Mouse (Mus musculus) intestine, embryonic 15.5 days (tissue): Measurements from ENCODE around the gene Npy5r. TPM values are rescaled to one million over a fixed set of nuclear protein-coding genes. Genes with fewer than 3 reads are reported as not detected.

ENCODE experiments used
- ATAC-seq: fragments of 200-750 bp; cut with Nextera tagmentation; 2 replicates; pipeline ENCODE4 v1.8.0; 2017; ENCODE audit warnings: moderate TSS enrichment, moderate library complexity
- H3K27ac ChIP-seq: fragments of 300-500 bp; sonication (generic); 2 replicates; pipeline ENCODE4 v1.5.1; 2015; ENCODE audit warnings: mild to moderate bottlenecking, inconsistent platforms
- H3K27me3 ChIP-seq: fragments of 300-500 bp; sonication (generic); replicated peaks from 2 replicates; pipeline ENCODE4 v1.6.1; 2015; ENCODE audit warnings: inconsistent platforms
- H3K36me3 ChIP-seq: fragments of 300-500 bp; sonication (generic); 2 replicates; pipeline ENCODE4 v1.6.1; 2015; ENCODE audit warnings: inconsistent platforms
- H3K4me1 ChIP-seq: fragments of 300-500 bp; sonication (generic); replicated peaks from 2 replicates; pipeline ENCODE4 v1.6.1; 2015; ENCODE audit warnings: inconsistent platforms
- H3K4me2 ChIP-seq: fragments of 300-500 bp; sonication (generic); replicated peaks from 2 replicates; pipeline ENCODE4 v1.6.1; 2015; ENCODE audit warnings: mild to moderate bottlenecking, inconsistent platforms
- H3K4me3 ChIP-seq: fragments of 300-500 bp; sonication (generic); replicated peaks from 2 replicates; pipeline ENCODE4 v1.5.1; 2015; ENCODE audit warnings: inconsistent platforms
- H3K9ac ChIP-seq: fragments of 300-500 bp; sonication (generic); 2 replicates; pipeline ENCODE4 v1.6.1; 2015; ENCODE audit warnings: inconsistent platforms
- H3K9me3 ChIP-seq: fragments of 300-500 bp; sonication (generic); 2 replicates; pipeline ENCODE4 v1.6.1; 2016; ENCODE audit warnings: inconsistent platforms
- WGBS: fragments of 180-500 bp; shearing (Covaris S2); methylation state at CpG from one replicate; pipeline ENCODE4 v1.1.7; 2015; 5-methylcytosine and 5-hydroxymethylcytosine counted together
- polyA plus RNA-seq: library from polyadenylated mRNA; unstranded; fragments of >200 nt; fragmentation: Nextera tagmentation; extraction: Ambion mirVana; gene quantifications from 2 replicates; pipeline ENCODE4 v1.2.1, GENCODE M21; 2015

Gene Npy5r
- polyA plus RNA-seq = not detected in 2 replicates

DNA sequence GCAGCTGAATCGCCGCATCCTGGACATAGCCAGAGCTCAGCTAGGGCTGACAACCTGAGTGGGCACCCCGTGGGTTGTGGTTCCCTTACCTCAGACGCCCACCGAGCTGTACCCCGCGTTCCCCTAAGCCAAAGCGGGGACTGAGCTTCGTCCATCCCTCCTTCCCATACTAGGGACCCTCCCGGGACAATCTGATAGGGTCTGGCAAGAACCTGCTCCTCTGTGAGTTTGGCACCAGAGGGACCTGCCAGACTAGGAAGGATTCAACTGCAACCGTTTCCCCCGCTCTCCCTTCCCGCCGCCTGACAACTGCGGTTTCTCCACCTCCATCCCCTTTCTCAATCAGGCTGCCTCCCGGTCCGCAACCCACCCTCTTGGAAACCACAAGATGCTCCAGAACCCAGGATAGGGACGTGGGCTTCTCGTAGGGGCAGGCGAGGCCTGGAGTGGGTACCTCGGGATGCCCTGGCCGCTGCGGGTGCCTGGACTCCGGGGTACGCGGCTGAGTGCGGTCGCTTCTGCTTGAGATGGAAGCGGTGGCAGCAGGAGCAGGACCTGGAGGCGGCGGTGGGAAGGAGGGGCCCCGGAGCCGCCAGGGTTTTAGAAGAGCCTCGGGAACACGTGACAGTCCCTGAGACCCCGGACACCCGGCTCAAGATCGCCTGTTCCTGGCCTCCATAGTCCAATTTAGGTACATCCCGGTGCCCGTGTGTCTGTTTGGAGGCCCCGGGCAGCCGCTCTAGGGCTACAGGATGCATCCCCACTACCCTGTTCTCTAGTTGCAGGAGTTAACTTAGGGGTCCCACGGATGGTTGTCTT is at the start of gene Npy5r:
Gene Npy5r (minus strand): TSS at position 618 of the 819 bp plus-strand sequence.
- Histone ChIP-seq H3K27me3 (peaks cover 9% of the 10 kb centered on the region), H3K9ac (no peak within 1 kb of the TSS; the same call in 1 of the 2 replicates), H3K4me2 (peak within 1 kb of the TSS; percentile 87), H3K4me3 (peak within 1 kb of the TSS; percentile 38), H3K9me3 (no peaks in the 10 kb centered on the region), H3K36me3 (no peaks in the 10 kb centered on the region), H3K27ac (no peak within 1 kb of the TSS), H3K4me1 (no peaks in the 10 kb centered on the region)
- 1% methylated on average over 43 of the region's 43 CpGs for WGBS
- ATAC-seq = 0 out of 2 replicates have a peak, but pooled peaks have one; percentile 47

DNA sequence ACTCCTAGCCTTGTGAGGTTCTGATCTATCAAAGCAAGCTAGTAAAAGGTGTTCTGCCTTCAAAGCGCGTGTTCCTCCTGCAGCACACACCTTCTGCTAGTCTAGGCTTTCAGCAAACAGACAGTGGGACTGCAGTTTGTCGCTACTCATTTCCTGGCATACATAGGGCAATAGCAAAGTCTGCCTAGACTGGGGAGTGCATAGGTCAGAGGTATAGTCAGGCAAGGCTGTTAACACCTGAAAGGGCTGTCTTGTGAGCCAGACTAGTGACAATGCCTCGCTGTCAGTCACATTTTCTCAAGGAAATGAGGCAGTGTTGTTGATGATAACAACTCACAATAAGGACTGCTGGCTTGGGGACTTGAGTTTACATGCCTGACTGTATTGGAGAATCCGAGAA is 44.0 kb upstream of the Npy5r start:
- WGBS = 49% methylated on average over 5 of the region's 5 CpGs
- H3K4me2 ChIP-seq = no peak overlapping the region
- H3K36me3 ChIP-seq = no peaks in the 10 kb centered on the region
- no peaks in the 10 kb centered on the region for H3K9me3 ChIP-seq
- no peak overlapping the region for H3K27ac ChIP-seq
- ATAC-seq = peak; percentile 39; the same call in 1 of the 2 replicates
- H3K4me1 ChIP-seq = no peaks in the 10 kb centered on the region
- H3K27me3 ChIP-seq = no peaks in the 10 kb centered on the region
- H3K9ac ChIP-seq = no peak overlapping the region
- no peak overlapping the region for H3K4me3 ChIP-seq

DNA sequence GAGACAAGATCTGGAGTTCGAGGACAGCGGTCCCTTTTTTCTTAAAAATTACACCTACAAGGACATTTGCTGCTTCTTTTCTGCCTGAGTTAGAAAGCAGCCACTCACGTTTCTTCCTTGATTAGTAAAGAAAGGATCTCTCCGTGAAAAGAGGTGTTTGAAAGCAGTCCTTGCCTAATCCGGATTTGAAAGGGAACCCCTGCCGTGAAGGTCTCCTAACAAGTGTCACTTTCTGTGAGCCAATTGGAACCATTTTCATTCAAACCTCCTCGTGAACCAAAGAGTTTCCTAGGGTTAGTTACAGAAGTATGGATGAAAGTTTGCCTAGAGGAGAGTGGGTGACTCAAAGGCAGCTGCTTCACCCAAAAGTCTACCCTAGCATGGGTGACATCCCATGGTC is 41.5 kb upstream of the Npy5r start:
- no peaks in the 10 kb centered on the region for H3K4me1 ChIP-seq
- no peaks in the 10 kb centered on the region for H3K27me3 ChIP-seq
- WGBS = 41% methylated on average over 7 of the region's 7 CpGs
- ATAC-seq = no peak
- H3K9ac ChIP-seq = no peak overlapping the region
- no peak overlapping the region for H3K4me2 ChIP-seq
- no peaks in the 10 kb centered on the region for H3K9me3 ChIP-seq
- no peaks in the 10 kb centered on the region for H3K36me3 ChIP-seq
- H3K27ac ChIP-seq = no peak overlapping the region
- no peak overlapping the region for H3K4me3 ChIP-seq

DNA sequence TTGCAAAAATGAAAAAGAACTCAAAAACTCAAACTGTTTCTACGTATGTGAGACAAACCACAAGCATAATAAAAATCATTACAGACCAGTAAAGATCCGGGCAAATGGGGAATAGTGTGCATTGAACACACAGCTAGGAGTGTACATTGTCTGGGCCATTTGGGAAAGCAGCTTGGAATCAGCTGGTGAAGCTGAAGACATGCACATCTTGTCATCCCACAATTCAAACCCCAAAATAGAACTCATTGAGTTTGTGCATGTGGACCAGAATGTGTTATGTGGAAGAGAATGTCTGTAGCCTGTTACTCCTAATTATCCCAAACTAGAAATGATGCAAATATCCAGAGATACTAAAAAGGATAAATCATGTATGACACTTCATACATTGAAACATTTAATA is 34.9 kb upstream of the Npy5r start:
- no peak for ATAC-seq
- Histone ChIP-seq H3K4me2 (no peak overlapping the region), H3K4me3 (no peak overlapping the region), H3K27ac (no peak overlapping the region), H3K27me3 (no peaks in the 10 kb centered on the region), H3K4me1 (no peaks in the 10 kb centered on the region), H3K36me3 (no peaks in the 10 kb centered on the region), H3K9ac (no peak overlapping the region), H3K9me3 (no peaks in the 10 kb centered on the region)
- 79% methylated on average over 2 of the region's 2 CpGs for WGBS

DNA sequence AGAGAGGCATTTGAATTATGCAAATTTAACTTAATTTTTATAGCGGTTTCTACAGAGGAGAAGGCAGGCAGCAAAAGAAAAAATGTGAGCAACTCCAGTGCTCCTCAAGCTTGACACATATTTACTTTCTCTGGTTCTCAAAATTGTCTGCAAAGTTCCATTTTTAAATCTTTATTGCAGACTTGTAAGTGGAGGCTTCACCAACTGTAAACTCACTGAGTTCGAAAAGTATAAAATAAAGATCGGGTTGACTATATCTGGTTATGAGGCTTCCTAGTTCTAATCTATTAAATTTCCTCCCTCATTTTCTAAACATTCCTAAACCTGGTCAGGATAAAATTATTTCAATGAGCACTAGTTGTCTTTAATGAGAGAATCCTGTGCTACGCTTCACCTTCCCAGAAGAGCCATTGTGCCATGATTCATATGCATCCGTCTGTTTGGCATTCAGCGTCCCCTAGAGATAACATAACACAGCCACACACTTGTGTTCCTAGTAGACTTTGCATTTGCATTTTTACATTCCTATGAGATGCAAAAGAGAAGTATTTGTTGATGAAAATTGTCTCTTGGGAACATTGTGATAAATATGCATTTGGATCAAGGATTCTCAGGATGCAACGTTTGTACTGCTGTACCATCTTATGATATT is 26.5 kb upstream of the Npy5r start:
- Histone ChIP-seq H3K4me3 (no peak overlapping the region), H3K4me2 (no peak overlapping the region), H3K27ac (no peak overlapping the region), H3K9ac (no peak overlapping the region), H3K4me1 (no peaks in the 10 kb centered on the region), H3K9me3 (no peaks in the 10 kb centered on the region), H3K36me3 (no peaks in the 10 kb centered on the region), H3K27me3 (no peaks in the 10 kb centered on the region)
- no peak for ATAC-seq
- 77% methylated on average over 7 of the region's 7 CpGs for WGBS

DNA sequence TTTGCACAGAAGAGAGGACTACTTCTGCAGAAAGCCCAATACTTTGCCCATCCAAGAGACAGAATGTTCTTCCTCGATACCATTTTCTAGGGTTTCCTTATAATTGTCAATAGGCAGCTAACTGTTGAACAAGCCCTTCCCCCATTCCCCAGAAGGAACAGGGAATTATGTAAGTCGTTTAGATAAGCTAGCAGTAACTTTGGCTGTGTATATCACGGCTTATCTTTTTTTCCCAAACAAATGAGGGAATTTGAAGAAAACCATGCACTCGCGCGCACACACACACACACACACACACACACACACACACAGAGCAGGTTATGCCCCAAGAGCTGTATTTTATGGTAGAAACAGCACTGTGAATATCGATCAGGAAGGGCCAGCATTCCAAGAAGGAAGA is 10.9 kb upstream of the Npy5r start:
- no peaks in the 10 kb centered on the region for H3K36me3 ChIP-seq
- H3K27ac ChIP-seq = no peak overlapping the region
- peaks cover 2% of the 10 kb centered on the region; the same call in 1 of the 2 replicates for H3K4me1 ChIP-seq
- no peak overlapping the region for H3K9ac ChIP-seq
- WGBS = 15% methylated on average over 7 of the region's 7 CpGs
- no peaks in the 10 kb centered on the region for H3K9me3 ChIP-seq
- peak; percentile 73; the same call in 1 of the 2 replicates for ATAC-seq
- no peak overlapping the region for H3K4me3 ChIP-seq
- 0 out of 2 replicates have a peak overlapping the region, but pooled peaks have one; percentile 4 for H3K4me2 ChIP-seq
- H3K27me3 ChIP-seq = peaks cover 14% of the 10 kb centered on the region; the same call in 1 of the 2 replicates

DNA sequence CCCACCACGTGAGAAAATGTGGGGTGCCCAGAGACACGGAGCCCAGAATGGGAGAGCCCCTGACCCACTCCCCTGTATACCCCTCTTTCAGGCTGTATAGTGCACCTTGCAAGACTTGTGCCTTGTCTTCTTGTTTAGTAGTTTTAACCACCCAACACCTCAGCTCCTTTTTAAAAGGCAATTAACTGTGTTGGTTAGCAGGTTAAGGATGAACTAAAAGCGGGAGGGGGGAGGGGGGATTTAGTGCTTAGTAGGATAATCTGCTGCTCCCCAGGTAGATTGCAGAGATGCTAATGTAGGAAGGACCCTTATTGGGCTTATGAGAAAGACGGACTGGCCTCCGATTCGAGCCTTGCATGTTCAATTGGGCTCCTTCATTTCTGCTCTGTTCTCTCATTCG is 10.1 kb upstream of the Npy5r start:
- peaks cover 14% of the 10 kb centered on the region; the same call in 1 of the 2 replicates for H3K27me3 ChIP-seq
- no peaks in the 10 kb centered on the region for H3K9me3 ChIP-seq
- no peak overlapping the region for H3K27ac ChIP-seq
- H3K4me1 ChIP-seq = peaks cover 2% of the 10 kb centered on the region; the same call in 1 of the 2 replicates
- peak overlapping the region; percentile 33 for H3K4me3 ChIP-seq
- H3K36me3 ChIP-seq = no peaks in the 10 kb centered on the region
- H3K4me2 ChIP-seq = peak overlapping the region; percentile 70
- H3K9ac ChIP-seq = no peak overlapping the region
- ATAC-seq = no peak
- 8% methylated on average over 7 of the region's 7 CpGs for WGBS

DNA sequence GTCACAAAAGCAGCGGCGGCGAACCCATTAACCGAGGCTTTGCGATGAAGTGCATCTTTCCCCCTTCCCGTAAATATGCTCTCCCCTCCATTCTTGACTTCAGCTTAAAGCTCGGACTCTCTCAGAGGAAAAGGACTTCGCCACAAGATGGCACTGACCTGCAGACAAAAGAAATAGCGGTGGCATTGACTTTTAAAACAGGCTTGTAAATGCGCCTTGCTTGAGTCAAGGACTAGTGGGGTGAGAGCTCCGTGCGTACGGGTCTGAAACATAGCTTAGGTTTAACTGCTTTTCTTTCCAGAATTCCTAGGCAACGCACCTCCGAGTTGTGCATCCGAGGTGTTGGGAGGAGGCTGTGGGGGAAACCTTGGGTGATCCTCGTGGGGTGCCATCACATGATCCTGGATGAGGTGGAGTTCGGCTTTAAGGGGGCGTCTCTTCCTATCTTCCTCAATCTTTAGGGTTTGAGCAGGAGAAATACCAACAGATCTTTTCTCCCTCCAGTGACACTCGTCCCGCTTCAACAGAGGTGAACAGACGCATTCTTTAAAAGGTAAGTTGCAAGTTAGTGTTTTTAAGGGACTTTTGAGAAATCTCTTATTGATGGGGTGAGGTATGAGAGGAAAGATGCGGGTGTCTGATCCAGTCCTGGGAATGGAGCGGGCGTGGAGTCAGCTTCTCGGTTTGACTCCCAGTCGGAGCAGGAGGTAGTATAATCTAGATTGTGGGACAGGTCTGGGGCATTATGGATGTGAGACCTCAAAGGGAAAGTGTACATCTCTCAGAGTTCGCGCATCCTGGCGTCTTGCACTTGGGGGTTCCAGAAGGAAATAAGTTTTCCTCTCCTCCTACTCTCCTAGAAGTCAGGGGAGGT is 9.3 kb upstream of the Npy5r start, which contains the start of gene Npy1r:
Gene Npy1r (plus strand): TSS at position 223 of the 874 bp plus-strand sequence.
- peak; percentile 62; the same call in 1 of the 2 replicates for ATAC-seq
- WGBS = 1% methylated on average over 30 of the region's 30 CpGs

DNA sequence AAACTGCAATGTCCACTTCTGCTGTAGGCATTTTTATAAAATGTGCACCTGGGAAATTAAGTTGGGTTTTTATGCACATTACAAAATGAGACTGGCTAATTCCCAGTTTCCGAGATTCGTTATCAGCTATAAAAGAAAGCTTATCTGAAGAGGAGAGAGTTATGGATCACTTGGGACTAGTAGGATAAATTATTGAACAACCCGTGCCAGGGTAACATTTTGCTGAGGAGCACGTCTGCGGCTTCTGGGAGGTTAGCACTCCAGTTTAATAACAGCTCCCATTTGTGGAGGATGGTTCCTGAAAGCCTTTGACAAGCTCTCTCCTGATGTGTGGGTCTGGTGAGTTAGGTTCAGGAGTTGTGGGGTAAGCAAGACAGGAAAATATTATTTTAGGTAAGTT is 2.5 kb upstream of the Npy5r start:
- H3K27ac ChIP-seq = no peak overlapping the region
- H3K4me1 ChIP-seq = no peaks in the 10 kb centered on the region
- H3K27me3 ChIP-seq = peaks cover 9% of the 10 kb centered on the region
- H3K4me3 ChIP-seq = no peak overlapping the region
- no peak overlapping the region for H3K4me2 ChIP-seq
- no peak for ATAC-seq
- no peaks in the 10 kb centered on the region for H3K9me3 ChIP-seq
- no peak overlapping the region for H3K9ac ChIP-seq
- no peaks in the 10 kb centered on the region for H3K36me3 ChIP-seq
- 66% methylated on average over 5 of the region's 5 CpGs for WGBS

More for the DNA sequence above, 9.3 kb upstream of the Npy5r start, which contains the start of gene Npy1r:
- no peaks in the 10 kb centered on the region for H3K36me3 ChIP-seq
- H3K4me2 ChIP-seq = peak within 1 kb of the TSS; percentile 70
- H3K4me1 ChIP-seq = peaks cover 2% of the 10 kb centered on the region; the same call in 1 of the 2 replicates
- H3K27me3 ChIP-seq = peaks cover 14% of the 10 kb centered on the region; the same call in 1 of the 2 replicates
- no peaks in the 10 kb centered on the region for H3K9me3 ChIP-seq
- H3K27ac ChIP-seq = no peak within 1 kb of the TSS
- H3K9ac ChIP-seq = no peak within 1 kb of the TSS; the same call in 1 of the 2 replicates
- peak within 1 kb of the TSS; percentile 33 for H3K4me3 ChIP-seq

DNA sequence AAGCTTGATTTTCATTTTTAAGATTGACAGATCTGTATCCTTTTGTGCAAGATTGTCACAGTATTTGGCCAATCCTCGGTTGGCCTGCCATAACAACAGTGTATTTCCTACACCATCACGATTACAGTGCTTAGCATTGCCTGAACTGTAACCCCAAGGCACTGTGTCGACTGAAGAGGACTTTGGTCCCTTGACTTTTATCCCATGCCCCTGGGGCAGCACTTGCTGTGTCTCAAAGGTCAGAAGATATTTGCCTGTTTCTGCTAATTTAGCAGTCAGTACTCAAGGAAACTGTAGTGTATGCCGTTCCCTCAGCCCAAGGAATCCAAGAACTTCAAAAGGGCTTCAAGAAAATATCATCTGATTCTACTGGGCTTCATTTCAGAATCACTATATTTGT is 871 bp upstream of the Npy5r start:
- no peaks in the 10 kb centered on the region for H3K9me3 ChIP-seq
- peaks cover 9% of the 10 kb centered on the region for H3K27me3 ChIP-seq
- ATAC-seq = peak; percentile 85
- H3K4me1 ChIP-seq = no peaks in the 10 kb centered on the region
- no peak overlapping the region for H3K4me2 ChIP-seq
- no peak overlapping the region for H3K4me3 ChIP-seq
- H3K36me3 ChIP-seq = no peaks in the 10 kb centered on the region
- WGBS = 61% methylated on average over 4 of the region's 4 CpGs
- H3K27ac ChIP-seq = no peak overlapping the region
- no peak overlapping the region for H3K9ac ChIP-seq

DNA sequence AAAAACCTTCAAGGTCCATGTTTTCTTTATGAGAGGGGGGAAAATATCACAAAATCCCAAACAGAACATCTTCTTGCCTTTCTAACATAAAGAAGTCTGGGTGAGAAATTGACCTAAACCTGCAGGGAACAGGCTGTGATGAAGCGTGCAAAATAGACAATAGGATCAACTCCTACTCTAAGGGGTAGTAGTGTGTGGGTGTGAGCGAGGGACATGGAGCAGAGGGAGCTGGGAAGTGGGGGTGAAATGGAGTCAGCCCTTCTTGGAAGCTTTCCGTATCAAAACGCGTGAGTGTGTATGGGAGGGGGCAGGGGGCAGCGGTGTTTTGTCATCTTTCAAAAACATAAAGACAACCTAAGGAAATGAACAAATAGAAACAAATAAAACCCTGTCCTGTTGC is 467 bp upstream of the Npy5r start:
- H3K4me2 ChIP-seq = peak overlapping the region; percentile 87; the same call in 1 of the 2 replicates
- H3K36me3 ChIP-seq = no peaks in the 10 kb centered on the region
- WGBS = 42% methylated on average over 6 of the region's 6 CpGs
- no peaks in the 10 kb centered on the region for H3K9me3 ChIP-seq
- H3K4me3 ChIP-seq = no peak overlapping the region
- ATAC-seq = no peak
- H3K9ac ChIP-seq = no peak overlapping the region
- peaks cover 9% of the 10 kb centered on the region for H3K27me3 ChIP-seq
- no peaks in the 10 kb centered on the region for H3K4me1 ChIP-seq
- H3K27ac ChIP-seq = no peak overlapping the region
